26 mouse cellular contexts compared by ENCODE assay signal in the genomic region with DNA sequence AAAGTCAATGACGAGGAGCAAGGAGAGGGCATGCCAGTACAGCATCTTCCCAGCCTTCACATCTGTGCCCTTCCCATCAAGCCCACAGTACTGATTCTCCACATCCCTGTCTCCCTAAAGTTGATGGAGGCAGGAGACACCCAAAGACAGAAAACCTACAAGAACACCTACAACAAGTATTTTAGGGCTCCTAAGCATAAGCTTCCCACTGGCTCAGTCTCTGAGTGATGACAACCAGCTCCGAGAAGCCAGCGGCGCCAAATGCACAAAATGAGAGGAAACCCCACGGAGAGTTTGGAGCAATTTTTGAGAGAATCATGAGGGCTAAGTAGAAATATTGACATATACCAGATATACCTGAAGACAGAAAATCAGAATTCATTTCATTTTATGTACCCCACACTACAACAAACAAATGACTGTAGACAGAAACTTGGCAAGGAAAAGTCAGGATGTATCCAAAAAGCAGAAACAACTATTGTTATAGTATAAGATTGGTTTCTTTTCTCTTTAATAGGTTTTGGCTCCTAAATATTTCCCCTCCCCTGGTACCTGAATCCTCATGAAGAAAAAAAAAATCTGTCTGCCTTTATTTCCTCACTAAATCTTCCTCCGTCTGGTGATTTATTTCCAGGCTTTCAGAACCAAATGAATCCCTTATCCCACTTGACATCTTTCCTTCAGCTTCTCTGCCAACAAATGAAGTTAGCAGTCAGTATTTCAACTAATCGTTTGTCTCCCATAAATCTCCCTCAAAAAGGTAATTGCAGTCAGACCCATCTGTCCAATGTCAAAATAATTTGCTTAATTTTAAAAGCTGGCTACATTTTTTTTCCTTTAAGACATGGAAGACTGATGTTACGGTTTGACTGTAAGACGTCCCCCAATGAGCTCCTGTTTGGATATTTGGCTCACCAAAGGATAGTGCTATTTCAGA.
DNase-seq lines count a peak whose midpoint lies in the region; ATAC-seq lines count a peak whose summit lies in the region.
"Had no signal": no experiment of that assay in that cellular context is flagged by ENCODE, and none has a peak within 500 bp of the region (broad histone marks: within the 10 kb centered on the region; RNA-seq: fewer than 3 reads in every experiment).

No protein-coding gene starts in this region.

- H3K9ac ChIP-seq in embryonic facial prominence, embryonic 14.5 days (ENCODE audit: low read depth, low read length): no peak overlapping the region
- no peak overlapping the region for H3K9ac ChIP-seq in neural tube, embryonic 15.5 days (replicated peaks)
- H3K9ac ChIP-seq: forebrain, embryonic 12.5 days; heart, embryonic 13.5 days; hindbrain, embryonic 14.5 days; intestine, embryonic 15.5 days; limb, embryonic 13.5 days; liver, embryonic 14.5 days; lung, embryonic 15.5 days; stomach, embryonic 15.5 days had no signal

- no peaks in the 10 kb centered on the region for H3K36me3 ChIP-seq in embryonic facial prominence, embryonic 14.5 days (ENCODE audit: control insufficient read depth, insufficient read depth, low read length)
- H3K36me3 ChIP-seq in embryonic facial prominence, embryonic 10.5 days (replicated peaks): no peaks in the 10 kb centered on the region
- no peaks in the 10 kb centered on the region for H3K36me3 ChIP-seq in neural tube, embryonic 15.5 days
- H3K36me3 ChIP-seq: forebrain, embryonic 12.5 days; heart, embryonic 13.5 days; intestine, embryonic 15.5 days; limb, embryonic 13.5 days; lung, embryonic 15.5 days; stomach, embryonic 15.5 days had no signal

- H3K4me2 ChIP-seq in embryonic facial prominence, embryonic 14.5 days (ENCODE audit: low read depth, low read length): no peak overlapping the region
- no peak overlapping the region for H3K4me2 ChIP-seq in neural tube, embryonic 15.5 days
- H3K4me2 ChIP-seq: forebrain, embryonic 12.5 days; heart, embryonic 13.5 days; hindbrain, embryonic 14.5 days; intestine, embryonic 15.5 days; limb, embryonic 13.5 days; lung, embryonic 15.5 days; midbrain, embryonic 11.5 days; stomach, embryonic 15.5 days had no signal

- H3K4me1 ChIP-seq in embryonic facial prominence, embryonic 14.5 days (ENCODE audit: control insufficient read depth, insufficient read depth, low read length): no peaks in the 10 kb centered on the region
- no peaks in the 10 kb centered on the region for H3K4me1 ChIP-seq in embryonic facial prominence, embryonic 10.5 days
- no peaks in the 10 kb centered on the region for H3K4me1 ChIP-seq in neural tube, embryonic 15.5 days
- H3K4me1 ChIP-seq: forebrain, embryonic 12.5 days; heart, embryonic 13.5 days; intestine, embryonic 15.5 days; limb, embryonic 13.5 days; lung, embryonic 15.5 days; stomach, embryonic 15.5 days had no signal

- no peak for ATAC-seq in embryonic facial prominence, embryonic 14.5 days (ENCODE audit: low read depth)
- no peak for ATAC-seq in neural tube, embryonic 15.5 days (ENCODE audit: low FRiP score)
- ATAC-seq: intestine, embryonic 15.5 days; Patski had no signal

- intact Hi-C loops in left cerebral cortex, postnatal 4 days (cut with DNase I): no loop called here

- no peaks in the 10 kb centered on the region for H3K27me3 ChIP-seq in embryonic facial prominence, embryonic 14.5 days (replicated peaks; ENCODE audit: control insufficient read depth, insufficient read depth, low read length)
- H3K27me3 ChIP-seq in embryonic facial prominence, embryonic 10.5 days (replicated peaks; ENCODE audit: low read depth, poor library complexity, severe bottlenecking): no peaks in the 10 kb centered on the region
- H3K27me3 ChIP-seq in neural tube, embryonic 15.5 days (replicated peaks): no peaks in the 10 kb centered on the region
- H3K27me3 ChIP-seq: forebrain, embryonic 12.5 days; heart, embryonic 13.5 days; intestine, embryonic 15.5 days; limb, embryonic 13.5 days; lung, embryonic 15.5 days; Patski; stomach, embryonic 15.5 days had no signal

- no peaks in the 10 kb centered on the region for H3K9me3 ChIP-seq in embryonic facial prominence, embryonic 14.5 days (ENCODE audit: control insufficient read depth, low read length)
- H3K9me3 ChIP-seq in embryonic facial prominence, embryonic 10.5 days: no peaks in the 10 kb centered on the region
- H3K9me3 ChIP-seq in neural tube, embryonic 15.5 days (replicated peaks): no peaks in the 10 kb centered on the region
- H3K9me3 ChIP-seq: forebrain, embryonic 12.5 days; heart, embryonic 13.5 days; intestine, embryonic 15.5 days; limb, embryonic 13.5 days; lung, embryonic 15.5 days; stomach, embryonic 15.5 days had no signal

- peak; percentile 76 for DNase-seq in embryonic facial prominence, embryonic 14.5 days (ENCODE audit: low spot score)
- no peak for DNase-seq in embryonic facial prominence, embryonic 10.5 days (ENCODE audit: low spot score)
- DNase-seq in left cerebral cortex, adult 18-20 months (ENCODE audit: low spot score in 2 of 2): peak; percentile 21 to 22
- no peak for DNase-seq in left cerebral cortex, postnatal 4 days
- DNase-seq in right cerebral cortex, postnatal 10 days (ENCODE audit: low spot score in 2 of 2): peak; percentile 38 to 39
- no peak for DNase-seq in layer of hippocampus, adult 18-20 months (ENCODE audit: low spot score in 2 of 2)
- no peak for DNase-seq in adrenal gland, adult 2 months
- DNase-seq: adrenal gland, postnatal 10 days; cerebellum, adult 18-20 months; cerebellum, postnatal 36 days; gastrocnemius, adult 2 months; kidney, adult 9 months; kidney, postnatal 4 days; retina, postnatal 1 day had no signal

- H3K27ac ChIP-seq in embryonic facial prominence, embryonic 14.5 days (replicated peaks; ENCODE audit: low read depth, low read length): no peak overlapping the region
- no peak overlapping the region for H3K27ac ChIP-seq in embryonic facial prominence, embryonic 10.5 days (replicated peaks)
- no peak overlapping the region for H3K27ac ChIP-seq in neural tube, embryonic 15.5 days (replicated peaks)
- H3K27ac ChIP-seq: forebrain, embryonic 12.5 days; gastrocnemius, adult 2 months; heart, embryonic 13.5 days; hindbrain, embryonic 14.5 days; intestine, embryonic 15.5 days; limb, embryonic 13.5 days; liver, embryonic 14.5 days; lung, embryonic 15.5 days; macrophage; stomach, embryonic 15.5 days had no signal

- H3K4me3 ChIP-seq in embryonic facial prominence, embryonic 14.5 days (ENCODE audit: low read depth, low read length): no peak overlapping the region
- H3K4me3 ChIP-seq in embryonic facial prominence, embryonic 10.5 days: no peak overlapping the region
- H3K4me3 ChIP-seq in neural tube, embryonic 15.5 days (replicated peaks): no peak overlapping the region
- H3K4me3 ChIP-seq: forebrain, embryonic 12.5 days; gastrocnemius, adult 2 months; heart, embryonic 13.5 days; intestine, embryonic 15.5 days; limb, embryonic 13.5 days; lung, embryonic 15.5 days; stomach, embryonic 15.5 days had no signal

- 60% methylated on average over 9 of the region's 9 CpGs for WGBS in embryonic facial prominence, embryonic 14.5 days
- WGBS in embryonic facial prominence, embryonic 10.5 days: 86% methylated on average over 9 of the region's 9 CpGs
- 66% methylated on average over 9 of the region's 9 CpGs for WGBS in neural tube, embryonic 15.5 days

Comparison
In these comparisons a context has a peak if more than half of its experiments do, and no peak if none do; other contexts are left out.
1. DNase-seq: peak in embryonic facial prominence, embryonic 14.5 days (single experiment), left cerebral cortex, adult 18-20 months (2 of 2) and right cerebral cortex, postnatal 10 days (2 of 2); none in embryonic facial prominence, embryonic 10.5 days (single experiment), left cerebral cortex, postnatal 4 days (single experiment), layer of hippocampus, adult 18-20 months (0 of 2) and adrenal gland, adult 2 months (single experiment).